Mouse (Mus musculus): Measurements from ENCODE around the gene Epop.

GRCm38 (mm10) chr11:97597945-97598691, 31.4 kb downstream of the Epop start:
- no peak for TF ChIP-seq CTCF (IDR thresholded peaks at IDR 0.05; ENCODE audit: borderline replicate concordance, extremely low read depth, insufficient read depth, insufficient read length)
- no peak for TF ChIP-seq POLR2A (IDR thresholded peaks at IDR 0.05; ENCODE audit: borderline replicate concordance, extremely low read depth, insufficient read depth, insufficient read length, poor library complexity, severe bottlenecking)

Data from brain, embryonic 14.5 days (tissue).